Mouse (Mus musculus) midbrain, embryonic 11.5 days (tissue): Measurements from ENCODE around the gene Plac8. TPM values are rescaled to one million over a fixed set of nuclear protein-coding genes. Genes with fewer than 3 reads are reported as not detected.

Experiments
- polyA plus RNA-seq: library from polyadenylated mRNA; unstranded; fragments of >200 nt; fragmentation: Nextera tagmentation; extraction: Ambion mirVana; gene quantifications from 2 replicates; pipeline ENCODE4 v1.2.1, GENCODE M21; 2014

Plac8 gene
- polyA plus RNA-seq, 1 experiment from 2014 or later: 1.7 TPM

Other genes starting within 250 kb of the Plac8 start
- gene Sec31a, start 156.0 kb downstream of the Plac8 start, polyA plus RNA-seq: 92.2 and 100 TPM in 2 replicates
- gene Lin54, start 71.6 kb downstream of the Plac8 start, polyA plus RNA-seq: 18.7 and 21.4 TPM in 2 replicates
- gene Cops4, start 53.9 kb downstream of the Plac8 start, polyA plus RNA-seq: 242 and 251 TPM in 2 replicates
- gene Coq2, start 102.9 kb upstream of the Plac8 start, polyA plus RNA-seq: 50.8 and 59.4 TPM in 2 replicates
- gene Hpse, start 147.5 kb upstream of the Plac8 start, polyA plus RNA-seq: 1.2 and 1.3 TPM in 2 replicates
- gene Helq, start 226.4 kb upstream of the Plac8 start, polyA plus RNA-seq: 17.6 and 22.4 TPM in 2 replicates
- 167 and 178 TPM in 2 replicates for gene Mrps18c, start 226.4 kb upstream of the Plac8 start, polyA plus RNA-seq
- gene Abraxas1, start 248.7 kb upstream of the Plac8 start, polyA plus RNA-seq: 23.3 and 28.9 TPM in 2 replicates